Mouse (Mus musculus): ENCODE results near the gene Fam198a. TPM values are rescaled to one million over a fixed set of nuclear protein-coding genes. Genes with fewer than 3 reads are reported as not detected.

The Fam198a gene
- polyA plus RNA-seq, 1 experiment = not detected

DNA sequence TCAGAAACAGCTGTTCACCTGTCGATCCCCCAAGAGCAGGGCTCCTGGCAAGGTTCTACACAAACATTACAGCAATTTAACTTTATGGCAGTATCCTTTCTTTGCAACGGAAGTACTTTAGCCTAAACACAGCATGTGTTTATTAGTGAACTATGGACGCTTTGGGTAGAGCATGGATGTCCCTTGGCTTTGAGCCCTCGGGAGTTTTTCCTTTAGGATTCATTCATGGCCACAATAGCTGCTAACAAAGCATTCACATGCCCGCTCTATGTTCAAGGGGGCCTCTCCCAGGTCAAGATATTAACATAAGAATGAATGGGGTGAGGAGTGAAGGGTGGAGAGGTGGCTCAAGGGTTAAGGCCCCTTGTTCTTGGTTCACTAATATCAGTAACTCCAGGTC, 38.7 kb downstream of the Fam198a start:
- TF ChIP-seq CTCF (IDR thresholded peaks at IDR 0.05; ENCODE audit: low read depth, low read length) (no peak), POLR2A (IDR thresholded peaks at IDR 0.05; ENCODE audit: borderline replicate concordance, low read depth, low read length) (no peak)
- Histone ChIP-seq H3K27ac (ENCODE audit: insufficient read depth, low read depth, low read length) (no peak overlapping the region), H3K4me1 (ENCODE audit: control insufficient read depth, insufficient read depth, low read length) (peaks cover 3% of the 10 kb centered on the region; the same call in 1 of the 2 replicates), H3K4me3 (ENCODE audit: insufficient read depth, low read length) (no peak overlapping the region)

DNA sequence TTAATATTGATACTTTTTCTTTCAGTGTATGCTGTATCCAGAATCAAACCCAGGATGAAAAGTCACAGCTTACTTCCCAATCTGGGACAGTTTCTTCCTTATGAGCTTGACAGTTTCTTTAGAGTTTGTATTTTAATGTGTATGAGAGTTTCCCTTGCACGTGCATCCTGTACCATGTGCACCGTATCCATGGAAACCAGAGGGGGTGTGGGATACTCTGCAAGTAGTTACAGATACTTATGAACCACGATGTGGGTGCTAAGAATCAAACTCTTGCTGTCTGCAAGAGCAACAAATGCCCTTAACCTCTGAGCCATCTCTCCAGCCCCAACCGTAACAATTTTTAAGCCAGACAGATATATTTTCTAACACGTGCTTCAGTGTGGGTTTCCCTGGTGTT, 40.3 kb downstream of the Fam198a start:
- 0 out of 2 replicates have a peak, but pooled peaks cover 2% of the 10 kb centered on the region for H3K4me1 ChIP-seq (ENCODE audit: control insufficient read depth, insufficient read depth, low read length)
- TF ChIP-seq POLR2A (IDR thresholded peaks at IDR 0.05; ENCODE audit: borderline replicate concordance, low read depth, low read length) (no peak), CTCF (IDR thresholded peaks at IDR 0.05; ENCODE audit: low read depth, low read length) (no peak)
- no peak overlapping the region for H3K4me3 ChIP-seq (ENCODE audit: insufficient read depth, low read length)
- no peak overlapping the region for H3K27ac ChIP-seq (ENCODE audit: insufficient read depth, low read depth, low read length)

DNA sequence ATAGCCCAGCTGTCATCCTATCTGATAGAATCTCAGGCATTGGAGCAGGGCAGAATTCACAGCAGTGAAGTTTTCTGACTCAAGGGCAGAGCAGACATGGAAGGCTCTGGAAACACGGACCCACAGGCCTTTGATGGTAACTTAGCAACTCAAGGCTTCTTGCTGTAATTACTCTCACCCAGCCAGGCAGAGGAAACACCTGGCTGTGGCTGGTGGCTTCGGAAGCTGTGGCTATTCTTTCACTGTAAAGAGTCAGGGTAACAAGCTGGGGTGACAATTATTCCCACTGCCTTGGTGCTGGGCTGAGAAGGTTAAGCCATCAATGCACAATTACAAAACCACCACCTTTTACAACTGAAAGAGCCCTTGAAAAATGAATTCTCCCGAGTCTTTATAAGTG, 42.3 kb downstream of the Fam198a start:
- H3K4me3 ChIP-seq (ENCODE audit: insufficient read depth, low read length) = no peak overlapping the region
- TF ChIP-seq CTCF (IDR thresholded peaks at IDR 0.05; ENCODE audit: low read depth, low read length) (no peak), POLR2A (IDR thresholded peaks at IDR 0.05; ENCODE audit: borderline replicate concordance, low read depth, low read length) (no peak)
- 0 out of 2 replicates have a peak, but pooled peaks cover 2% of the 10 kb centered on the region for H3K4me1 ChIP-seq (ENCODE audit: control insufficient read depth, insufficient read depth, low read length)
- H3K27ac ChIP-seq (ENCODE audit: insufficient read depth, low read depth, low read length) = no peak overlapping the region

DNA sequence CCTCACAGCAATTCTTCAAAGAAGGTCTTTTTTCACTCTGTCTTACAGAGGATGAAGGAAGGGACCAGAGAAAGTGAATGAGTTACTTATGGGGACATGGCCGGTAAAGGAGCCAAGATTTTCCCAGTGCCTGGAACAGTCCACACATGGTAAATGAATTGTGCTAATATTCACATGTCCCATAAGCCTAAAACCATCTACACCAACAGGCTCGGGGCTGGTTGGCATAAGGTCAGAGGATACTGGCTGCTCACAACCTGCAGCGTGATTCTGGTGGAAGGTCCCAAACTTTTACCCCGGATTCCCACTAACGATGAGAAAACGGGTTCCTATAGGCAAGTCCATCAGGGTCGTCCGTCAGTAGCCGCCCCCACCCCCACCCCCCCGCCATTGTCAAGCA, 44.3 kb downstream of the Fam198a start:
- TF ChIP-seq POLR2A (IDR thresholded peaks at IDR 0.05; ENCODE audit: borderline replicate concordance, low read depth, low read length) (no peak), CTCF (IDR thresholded peaks at IDR 0.05; ENCODE audit: low read depth, low read length) (no peak)
- Histone ChIP-seq H3K27ac (ENCODE audit: insufficient read depth, low read depth, low read length) (no peak overlapping the region), H3K4me3 (ENCODE audit: insufficient read depth, low read length) (peak overlapping the region; percentile 74), H3K4me1 (ENCODE audit: control insufficient read depth, insufficient read depth, low read length) (0 out of 2 replicates have a peak, but pooled peaks cover 2% of the 10 kb centered on the region)

GRCm38 (mm10) chr9:121995508-121996131, 44.8 kb downstream of the Fam198a start:
- TF ChIP-seq POLR2A (IDR thresholded peaks at IDR 0.05; ENCODE audit: borderline replicate concordance, low read depth, low read length) (no peak), CTCF (IDR thresholded peaks at IDR 0.05; ENCODE audit: low read depth, low read length) (no peak)
- peak overlapping the region; percentile 74 for H3K4me3 ChIP-seq (ENCODE audit: insufficient read depth, low read length)
- 0 out of 2 replicates have a peak, but pooled peaks cover 2% of the 10 kb centered on the region for H3K4me1 ChIP-seq (ENCODE audit: control insufficient read depth, insufficient read depth, low read length)
- no peak overlapping the region for H3K27ac ChIP-seq (ENCODE audit: insufficient read depth, low read depth, low read length)

GRCm38 (mm10) chr9:121997010-121997409, 46.2 kb downstream of the Fam198a start, which contains the start of gene Pomgnt2:
Gene Pomgnt2, minus strand, starts transcription at chr9:121997110.
- H3K4me3 ChIP-seq (ENCODE audit: insufficient read depth, low read length) = peak within 1 kb of the TSS; percentile 74; the same call in 1 of the 2 replicates
- H3K27ac ChIP-seq (ENCODE audit: insufficient read depth, low read depth, low read length) = no peak within 1 kb of the TSS
- H3K4me1 ChIP-seq (ENCODE audit: control insufficient read depth, insufficient read depth, low read length) = 0 out of 2 replicates have a peak, but pooled peaks cover 2% of the 10 kb centered on the region

DNA sequence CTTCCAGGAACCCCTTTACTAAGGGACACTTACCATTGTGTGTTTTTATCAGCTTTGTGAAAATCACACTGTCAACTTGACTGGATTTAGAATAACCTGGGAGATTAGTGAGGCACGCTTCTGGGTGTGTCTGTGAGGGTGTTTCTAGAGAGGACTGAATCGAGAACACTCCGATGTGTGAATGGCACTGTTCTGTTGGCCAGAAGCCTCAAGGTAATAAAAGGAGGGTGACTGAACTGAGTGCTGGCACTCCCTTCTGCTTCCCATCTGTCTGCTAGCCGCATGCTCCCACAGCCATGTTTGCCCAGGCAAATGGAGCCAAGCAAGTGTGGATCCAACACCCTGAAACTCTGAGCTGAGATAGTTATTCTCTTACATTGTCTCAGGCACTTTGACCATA, 47.2 kb downstream of the Fam198a start:
- TF ChIP-seq POLR2A (IDR thresholded peaks at IDR 0.05; ENCODE audit: borderline replicate concordance, low read depth, low read length) (no peak), CTCF (IDR thresholded peaks at IDR 0.05; ENCODE audit: low read depth, low read length) (no peak)
- Histone ChIP-seq H3K4me3 (ENCODE audit: insufficient read depth, low read length) (no peak overlapping the region), H3K4me1 (ENCODE audit: control insufficient read depth, insufficient read depth, low read length) (0 out of 2 replicates have a peak, but pooled peaks cover 2% of the 10 kb centered on the region)

More at GRCm38 (mm10) chr9:121997010-121997409, 46.2 kb downstream of the Fam198a start, which contains the start of gene Pomgnt2:
- TF ChIP-seq CTCF (IDR thresholded peaks at IDR 0.05; ENCODE audit: low read depth, low read length) = no peak
- TF ChIP-seq POLR2A (IDR thresholded peaks at IDR 0.05; ENCODE audit: borderline replicate concordance, low read depth, low read length) = no peak

DNA sequence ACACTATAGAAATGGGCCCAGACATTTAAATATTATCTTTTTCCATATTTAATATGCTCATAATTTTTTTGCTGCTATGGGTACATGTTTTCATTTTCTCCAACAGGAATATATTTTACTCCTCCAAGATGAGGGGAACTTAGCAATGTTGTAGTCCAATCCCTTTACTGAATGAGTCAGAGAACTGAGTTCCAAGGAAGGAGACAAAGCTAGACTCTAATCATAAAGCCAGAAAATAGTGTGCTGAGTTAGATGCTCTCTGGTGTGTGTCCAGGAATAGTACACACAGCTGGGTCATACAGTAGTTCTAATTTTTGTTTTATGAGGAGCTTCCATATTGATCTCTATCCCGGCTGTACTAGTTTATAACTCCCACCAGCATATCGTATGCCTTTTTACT, 55.4 kb downstream of the Fam198a start:
- Histone ChIP-seq H3K4me3 (ENCODE audit: insufficient read depth, low read length) (no peak overlapping the region), H3K4me1 (ENCODE audit: control insufficient read depth, insufficient read depth, low read length) (no peaks in the 10 kb centered on the region), H3K27ac (ENCODE audit: insufficient read depth, low read depth, low read length) (no peak overlapping the region)
- TF ChIP-seq POLR2A (IDR thresholded peaks at IDR 0.05; ENCODE audit: borderline replicate concordance, low read depth, low read length) (no peak), CTCF (IDR thresholded peaks at IDR 0.05; ENCODE audit: low read depth, low read length) (no peak)

More for the DNA sequence above, 47.2 kb downstream of the Fam198a start:
- no peak overlapping the region for H3K27ac ChIP-seq (ENCODE audit: insufficient read depth, low read depth, low read length)

DNA sequence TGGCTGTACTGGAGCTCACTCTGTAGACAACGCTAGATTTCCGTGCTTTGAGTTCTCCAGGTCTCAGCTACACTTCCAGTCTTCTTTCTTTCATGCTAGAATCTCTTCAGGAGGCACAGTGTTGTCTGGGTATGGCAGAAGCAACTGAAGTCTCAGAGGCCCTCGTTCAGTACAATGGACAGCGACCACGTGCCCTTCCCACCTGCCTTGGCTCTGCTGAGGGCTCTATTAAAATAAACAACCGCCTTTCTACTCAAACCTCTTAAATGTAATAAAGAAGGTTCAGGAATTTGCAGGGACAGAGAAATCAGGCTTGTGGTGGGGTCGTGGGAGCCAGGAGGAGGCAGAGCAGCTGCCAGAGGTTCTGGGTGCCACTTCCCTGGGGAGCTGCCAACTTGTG, 55.8 kb downstream of the Fam198a start:
- H3K4me3 ChIP-seq (ENCODE audit: insufficient read depth, low read length) = no peak overlapping the region
- H3K4me1 ChIP-seq (ENCODE audit: control insufficient read depth, insufficient read depth, low read length) = no peaks in the 10 kb centered on the region
- TF ChIP-seq CTCF (IDR thresholded peaks at IDR 0.05; ENCODE audit: low read depth, low read length) (no peak), POLR2A (IDR thresholded peaks at IDR 0.05; ENCODE audit: borderline replicate concordance, low read depth, low read length) (no peak)
- H3K27ac ChIP-seq (ENCODE audit: insufficient read depth, low read depth, low read length) = no peak overlapping the region

DNA sequence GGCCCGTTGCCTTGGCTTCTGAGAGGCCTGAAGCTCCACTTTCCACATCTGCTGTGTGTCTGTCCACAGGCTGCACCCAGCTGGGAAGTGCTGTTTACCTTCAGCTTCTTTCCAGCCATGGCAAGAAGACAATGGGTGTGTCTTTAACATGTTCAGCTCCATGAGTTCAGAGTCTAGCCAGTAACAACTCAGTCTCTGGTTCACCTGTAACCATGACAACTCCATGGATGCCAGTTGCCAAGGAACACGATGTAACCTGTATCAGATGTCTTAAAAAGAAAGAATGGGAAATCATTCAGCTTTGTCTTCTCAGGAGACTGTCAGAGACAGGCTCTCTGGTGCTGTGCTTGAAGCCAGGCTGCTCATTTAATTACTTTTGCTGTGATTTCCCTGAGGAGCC, 58.1 kb downstream of the Fam198a start:
- no peak overlapping the region for H3K4me3 ChIP-seq (ENCODE audit: insufficient read depth, low read length)
- H3K27ac ChIP-seq (ENCODE audit: insufficient read depth, low read depth, low read length) = no peak overlapping the region
- TF ChIP-seq POLR2A (IDR thresholded peaks at IDR 0.05; ENCODE audit: borderline replicate concordance, low read depth, low read length) (no peak), CTCF (IDR thresholded peaks at IDR 0.05; ENCODE audit: low read depth, low read length) (no peak)
- H3K4me1 ChIP-seq (ENCODE audit: control insufficient read depth, insufficient read depth, low read length) = no peaks in the 10 kb centered on the region
